Mouse (Mus musculus): ENCODE data around the gene Olfr1438-ps1. TPM values are rescaled to one million over a fixed set of nuclear protein-coding genes. Genes with fewer than 3 reads are reported as not detected.
"Not testable (repeated sequence)": the region's sequence is repeated elsewhere in the genome, so short reads cannot be mapped to it uniquely, and the experiment has no call there.

The Olfr1438-ps1 gene
- not detected in 2 replicates for polyA plus RNA-seq (2015; fragmentation: Nextera tagmentation; extraction: Ambion mirVana)

DNA sequence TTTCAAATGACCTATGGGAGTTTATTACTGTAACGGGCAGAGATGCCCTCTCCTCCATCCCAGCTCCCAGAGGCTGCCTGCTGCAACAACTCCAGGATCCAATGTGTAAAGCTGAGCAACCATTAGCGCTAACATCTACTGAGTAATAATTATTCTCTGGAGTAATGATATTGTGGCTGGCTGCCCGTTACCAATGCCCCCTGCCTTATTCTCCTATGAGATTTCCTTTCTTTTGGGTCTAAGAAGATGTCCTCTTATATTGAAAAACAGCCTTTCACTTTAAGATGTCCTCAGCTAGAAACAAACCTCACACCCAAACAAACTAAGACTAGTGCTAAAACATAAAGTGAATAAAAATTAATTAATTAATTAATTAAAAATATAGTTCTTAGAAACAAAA lies at the start of gene Olfr1438-ps1:
TSS of gene Olfr1438-ps1 (minus strand) at position 101 of the 400 bp plus-strand sequence.
- Histone ChIP-seq H3K4me3 (no peak within 1 kb of the TSS), H3K27ac (no peak within 1 kb of the TSS), H3K4me2 (no peak within 1 kb of the TSS), H3K36me3 (no peaks in the 10 kb centered on the region), H3K4me1 (no peaks in the 10 kb centered on the region), H3K9me3 (no peaks in the 10 kb centered on the region), H3K27me3 (no peaks in the 10 kb centered on the region), H3K9ac (no peak within 1 kb of the TSS)
- WGBS: 88% methylated on average over 3 of the region's 3 CpGs
- no peak for ATAC-seq (ENCODE audit: insufficient number of reproducible peaks, insufficient read depth, low FRiP score, low TSS enrichment, low read depth)

DNA sequence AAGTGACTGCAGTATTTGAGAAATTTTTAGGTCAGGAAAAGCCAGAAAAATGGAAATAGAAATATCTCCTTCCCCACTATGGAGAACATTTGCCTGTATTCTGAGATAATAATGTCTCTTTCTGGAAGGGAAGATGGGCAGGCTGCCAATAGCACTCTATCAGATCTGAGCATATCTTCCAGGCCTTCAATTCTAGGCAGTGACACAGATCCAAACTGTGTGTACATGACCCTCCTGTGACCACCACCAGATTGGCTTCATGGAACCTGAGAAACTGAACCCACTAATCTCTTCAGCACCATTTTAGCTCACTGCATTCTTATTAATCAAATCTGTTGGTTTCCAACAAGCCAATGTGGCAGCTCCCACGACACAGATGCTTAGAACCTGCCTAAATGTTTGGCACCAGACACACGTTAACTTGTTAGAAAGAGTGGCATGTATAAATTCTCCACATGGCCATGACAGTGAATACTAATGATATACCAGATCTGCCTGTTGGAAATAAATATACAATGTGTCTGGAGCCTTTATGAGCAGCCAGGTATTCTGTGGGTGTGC lies 38.8 kb upstream of the Olfr1438-ps1 start:
- Histone ChIP-seq H3K9ac (no peak overlapping the region), H3K27me3 (no peaks in the 10 kb centered on the region), H3K4me3 (no peak overlapping the region), H3K4me1 (no peaks in the 10 kb centered on the region), H3K36me3 (no peaks in the 10 kb centered on the region), H3K9me3 (no peaks in the 10 kb centered on the region), H3K4me2 (no peak overlapping the region), H3K27ac (no peak overlapping the region)
- ATAC-seq (ENCODE audit: insufficient number of reproducible peaks, insufficient read depth, low FRiP score, low TSS enrichment, low read depth): no peak
- WGBS: 74% methylated on average over 2 of the region's 2 CpGs

DNA sequence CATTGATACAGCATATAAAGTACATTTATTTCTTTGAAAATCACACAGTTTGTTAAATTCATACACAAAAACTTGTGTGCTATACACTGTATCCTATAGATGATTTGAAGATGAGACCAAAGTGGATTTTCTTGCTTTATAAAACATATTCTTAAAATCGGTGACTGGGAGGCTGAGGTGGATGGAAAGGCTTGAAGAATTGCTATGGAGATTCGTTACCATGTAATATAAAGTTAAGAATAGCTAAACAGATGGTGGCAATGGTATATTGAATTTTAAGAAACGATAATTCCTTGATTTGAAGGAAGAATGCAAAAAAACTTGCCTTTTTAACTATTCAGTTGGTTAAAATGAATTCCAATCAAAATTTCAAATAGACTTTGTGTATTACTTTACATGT lies 37.3 kb upstream of the Olfr1438-ps1 start:
- Histone ChIP-seq H3K9me3 (no peaks in the 10 kb centered on the region), H3K27ac (no peak overlapping the region), H3K9ac (no peak overlapping the region), H3K27me3 (no peaks in the 10 kb centered on the region), H3K4me2 (no peak overlapping the region), H3K4me1 (no peaks in the 10 kb centered on the region), H3K36me3 (no peaks in the 10 kb centered on the region), H3K4me3 (no peak overlapping the region)
- no peak for ATAC-seq (ENCODE audit: insufficient number of reproducible peaks, insufficient read depth, low FRiP score, low TSS enrichment, low read depth)
- WGBS: 75% methylated on average over 3 of the region's 3 CpGs

DNA sequence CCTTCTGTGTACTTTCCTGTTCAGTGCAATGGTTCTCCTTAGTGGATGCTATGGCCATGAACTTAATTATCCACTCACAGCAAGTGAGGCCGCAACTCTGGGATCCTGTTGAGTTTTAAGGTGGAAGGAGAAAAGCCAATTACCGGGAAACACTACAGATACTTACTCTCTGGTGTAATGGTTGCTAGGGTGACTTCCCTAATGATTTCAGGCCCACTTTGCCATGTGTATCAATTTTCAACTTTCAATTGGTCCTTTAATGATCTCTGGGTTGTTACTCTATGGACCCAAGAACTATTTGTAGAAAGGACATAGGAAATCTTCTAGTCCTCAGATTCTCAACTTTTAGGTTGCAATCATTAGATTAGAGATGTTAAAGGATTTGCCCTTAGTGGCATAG lies 10.7 kb downstream of the Olfr1438-ps1 start, which contains the start of gene Olfr1437:
TSS of gene Olfr1437 (minus strand) at position 101 of the 400 bp plus-strand sequence.
- Histone ChIP-seq H3K27me3 (no peaks in the 10 kb centered on the region), H3K27ac (no peak within 1 kb of the TSS), H3K4me3 (no peak within 1 kb of the TSS), H3K36me3 (no peaks in the 10 kb centered on the region), H3K9ac (no peak within 1 kb of the TSS), H3K4me2 (no peak within 1 kb of the TSS), H3K4me1 (no peaks in the 10 kb centered on the region), H3K9me3 (no peaks in the 10 kb centered on the region)
- ATAC-seq (ENCODE audit: insufficient number of reproducible peaks, insufficient read depth, low FRiP score, low TSS enrichment, low read depth): no peak
- 79% methylated on average over 2 of the region's 2 CpGs for WGBS

DNA sequence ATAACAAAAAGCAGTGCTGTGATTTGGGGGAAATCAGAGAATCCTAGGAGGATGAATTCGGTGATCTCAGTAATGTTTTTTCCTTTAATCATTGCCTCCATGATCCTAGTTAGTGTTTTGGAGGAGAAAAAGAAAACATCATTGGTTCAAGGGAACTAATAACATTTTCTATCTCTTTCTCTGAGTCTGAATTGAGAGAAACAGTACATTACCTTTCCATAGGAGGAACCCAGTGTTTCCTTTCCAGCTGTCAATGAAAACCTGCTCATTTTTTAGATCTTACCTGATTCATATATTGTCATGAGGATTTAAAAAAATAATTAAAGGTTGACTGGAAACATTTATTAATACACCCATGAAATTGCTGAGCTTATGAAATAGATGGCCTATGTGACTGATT lies 36.7 kb downstream of the Olfr1438-ps1 start, which contains the start of gene Olfr1436:
TSS of gene Olfr1436 (minus strand) at position 101 of the 400 bp plus-strand sequence.
- not testable (repeated sequence) for H3K9me3 ChIP-seq; H3K27ac ChIP-seq; ATAC-seq (ENCODE audit: insufficient number of reproducible peaks, insufficient read depth, low FRiP score, low TSS enrichment, low read depth); H3K36me3 ChIP-seq; H3K4me1 ChIP-seq; H3K9ac ChIP-seq; H3K4me3 ChIP-seq; H3K4me2 ChIP-seq; H3K27me3 ChIP-seq
- WGBS: 77% methylated on average over 1 of the region's 1 CpGs

DNA sequence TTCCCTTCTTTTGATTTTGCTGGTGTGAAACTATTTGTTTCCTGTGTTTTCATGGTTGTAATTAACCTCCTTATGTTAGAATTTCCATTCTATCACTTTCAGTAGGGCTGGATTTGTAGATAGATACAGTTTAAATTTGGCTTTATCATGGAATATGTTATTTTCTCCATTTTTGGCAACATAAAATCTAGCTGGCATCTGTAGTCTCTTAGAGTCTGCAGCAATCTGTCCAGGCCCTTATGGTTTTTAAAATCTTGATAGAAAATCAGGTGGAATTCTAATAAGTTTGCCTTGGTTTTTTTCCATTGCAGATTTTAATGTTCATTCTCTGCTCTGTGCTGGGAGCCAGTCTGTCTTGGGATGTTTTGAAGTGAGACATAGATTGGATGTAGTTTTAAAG lies 42.7 kb downstream of the Olfr1438-ps1 start:
- Histone ChIP-seq H3K4me2 (no peak overlapping the region), H3K9me3 (no peaks in the 10 kb centered on the region), H3K27me3 (no peaks in the 10 kb centered on the region), H3K4me1 (no peaks in the 10 kb centered on the region), H3K4me3 (no peak overlapping the region), H3K9ac (no peak overlapping the region), H3K36me3 (no peaks in the 10 kb centered on the region), H3K27ac (no peak overlapping the region)
- ATAC-seq (ENCODE audit: insufficient number of reproducible peaks, insufficient read depth, low FRiP score, low TSS enrichment, low read depth): no peak

DNA sequence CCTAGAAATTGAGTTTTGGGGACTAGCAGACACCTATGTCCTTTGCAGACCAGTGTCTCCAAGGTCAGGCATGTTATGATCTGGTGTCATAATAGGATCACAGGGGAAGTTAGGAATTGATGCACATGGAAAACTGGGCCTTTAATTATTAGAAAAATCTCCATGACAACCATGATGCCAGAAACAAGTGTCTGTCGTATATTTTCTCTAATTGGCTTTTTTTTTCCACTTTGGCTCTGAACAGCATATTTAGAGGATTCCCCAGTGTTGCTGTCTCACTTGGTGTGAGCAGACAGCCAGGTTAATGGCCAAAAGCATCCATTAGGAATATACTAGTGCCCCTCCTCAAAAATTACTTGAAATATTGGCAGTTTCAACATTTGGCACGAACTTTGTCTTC lies 56.2 kb downstream of the Olfr1438-ps1 start, which contains the start of gene Olfr1434:
TSS of gene Olfr1434 (plus strand) at position 301 of the 400 bp plus-strand sequence.
- no peaks in the 10 kb centered on the region for H3K36me3 ChIP-seq
- H3K27me3 ChIP-seq: no peaks in the 10 kb centered on the region
- 73% methylated on average over 2 of the region's 2 CpGs for WGBS
- H3K9me3 ChIP-seq: no peaks in the 10 kb centered on the region
- no peak within 1 kb of the TSS for H3K4me3 ChIP-seq
- H3K9ac ChIP-seq: no peak within 1 kb of the TSS
- ATAC-seq (ENCODE audit: insufficient number of reproducible peaks, insufficient read depth, low FRiP score, low TSS enrichment, low read depth): no peak
- H3K4me2 ChIP-seq: no peak within 1 kb of the TSS
- H3K27ac ChIP-seq: no peak within 1 kb of the TSS
- no peaks in the 10 kb centered on the region for H3K4me1 ChIP-seq

Other genes with a start within 250 kb of the Olfr1438-ps1 start
- not detected in 2 replicates for gene Olfr1426, start 243.9 kb downstream of the Olfr1438-ps1 start, polyA plus RNA-seq (2015; fragmentation: Nextera tagmentation; extraction: Ambion mirVana)
- gene Olfr1427, start 232.6 kb downstream of the Olfr1438-ps1 start, polyA plus RNA-seq (2015; fragmentation: Nextera tagmentation; extraction: Ambion mirVana): not detected in 2 replicates
- gene Olfr1428, start 220.0 kb downstream of the Olfr1438-ps1 start, polyA plus RNA-seq (2015; fragmentation: Nextera tagmentation; extraction: Ambion mirVana): not detected in 2 replicates
- not detected in 2 replicates for gene Olfr76, start 212.7 kb downstream of the Olfr1438-ps1 start, polyA plus RNA-seq (2015; fragmentation: Nextera tagmentation; extraction: Ambion mirVana)
- gene Olfr1555-ps1, start 165.8 kb downstream of the Olfr1438-ps1 start, polyA plus RNA-seq (2015; fragmentation: Nextera tagmentation; extraction: Ambion mirVana): not detected in 2 replicates
- not detected in 2 replicates for gene Olfr1431, start 135.3 kb downstream of the Olfr1438-ps1 start, polyA plus RNA-seq (2015; fragmentation: Nextera tagmentation; extraction: Ambion mirVana)
- not detected in 2 replicates for gene Olfr1432, start 103.3 kb downstream of the Olfr1438-ps1 start, polyA plus RNA-seq (2015; fragmentation: Nextera tagmentation; extraction: Ambion mirVana)
- gene Olfr262, start 94.3 kb downstream of the Olfr1438-ps1 start, polyA plus RNA-seq (2015; fragmentation: Nextera tagmentation; extraction: Ambion mirVana): not detected in 2 replicates
- 0.19 TPM in 1 of 2 replicates, not detected in the other for gene Olfr235, start 74.9 kb downstream of the Olfr1438-ps1 start, polyA plus RNA-seq (2015; fragmentation: Nextera tagmentation; extraction: Ambion mirVana)
- gene Olfr1434, start 56.1 kb downstream of the Olfr1438-ps1 start, polyA plus RNA-seq (2015; fragmentation: Nextera tagmentation; extraction: Ambion mirVana): 0.47 TPM in 1 of 2 replicates, not detected in the other
- gene Olfr1436, start 36.8 kb downstream of the Olfr1438-ps1 start, polyA plus RNA-seq (2015; fragmentation: Nextera tagmentation; extraction: Ambion mirVana): not detected in 2 replicates
- 0.07 TPM in 1 of 2 replicates, not detected in the other for gene Olfr1437, start 10.8 kb downstream of the Olfr1438-ps1 start, polyA plus RNA-seq (2015; fragmentation: Nextera tagmentation; extraction: Ambion mirVana)
- 0.19 TPM in 1 of 2 replicates, not detected in the other for gene Olfr1440, start 51.4 kb upstream of the Olfr1438-ps1 start, polyA plus RNA-seq (2015; fragmentation: Nextera tagmentation; extraction: Ambion mirVana)
- not detected in 2 replicates for gene Olfr1441, start 81.5 kb upstream of the Olfr1438-ps1 start, polyA plus RNA-seq (2015; fragmentation: Nextera tagmentation; extraction: Ambion mirVana)
- gene Pfpl, start 92.0 kb upstream of the Olfr1438-ps1 start, polyA plus RNA-seq (2015; fragmentation: Nextera tagmentation; extraction: Ambion mirVana): not detected in 2 replicates
- 0.36 and 0.41 TPM in 2 replicates for gene Mpeg1, start 124.9 kb upstream of the Olfr1438-ps1 start, polyA plus RNA-seq (2015; fragmentation: Nextera tagmentation; extraction: Ambion mirVana)
- 6.0 and 6.7 TPM in 2 replicates for gene Dtx4, start 165.5 kb upstream of the Olfr1438-ps1 start, polyA plus RNA-seq (2015; fragmentation: Nextera tagmentation; extraction: Ambion mirVana)
- gene Fam111a, start 209.8 kb upstream of the Olfr1438-ps1 start, polyA plus RNA-seq (2015; fragmentation: Nextera tagmentation; extraction: Ambion mirVana): 20.3 and 23.4 TPM in 2 replicates